Mouse (Mus musculus): ENCODE data around the gene Fmo6.

Gene Fmo6

DNA sequence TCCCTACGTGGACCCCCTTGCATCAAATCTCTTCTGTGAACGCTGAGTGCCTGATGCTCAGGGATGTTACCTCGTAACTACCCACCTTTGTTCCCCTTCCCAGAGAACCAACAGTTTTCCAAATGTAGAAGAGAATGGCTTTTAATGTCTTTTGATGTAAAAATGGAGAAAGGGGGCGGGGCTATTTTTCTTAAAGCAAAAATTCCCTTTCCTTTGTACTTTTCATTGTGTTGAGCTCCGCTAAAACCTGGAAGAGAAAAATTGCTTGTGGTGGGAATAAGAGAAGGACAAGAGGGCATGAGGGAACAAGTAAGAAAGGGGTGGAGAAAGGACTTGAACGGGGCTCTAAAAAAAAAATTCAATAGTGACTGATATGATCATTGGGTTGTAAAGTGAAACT lies at the start of gene Fmo6:
TSS of gene Fmo6 (minus strand) at position 101 of the 400 bp plus-strand sequence.
- no peak for ATAC-seq (ENCODE audit: insufficient number of reproducible peaks, low FRiP score, low TSS enrichment)

DNA sequence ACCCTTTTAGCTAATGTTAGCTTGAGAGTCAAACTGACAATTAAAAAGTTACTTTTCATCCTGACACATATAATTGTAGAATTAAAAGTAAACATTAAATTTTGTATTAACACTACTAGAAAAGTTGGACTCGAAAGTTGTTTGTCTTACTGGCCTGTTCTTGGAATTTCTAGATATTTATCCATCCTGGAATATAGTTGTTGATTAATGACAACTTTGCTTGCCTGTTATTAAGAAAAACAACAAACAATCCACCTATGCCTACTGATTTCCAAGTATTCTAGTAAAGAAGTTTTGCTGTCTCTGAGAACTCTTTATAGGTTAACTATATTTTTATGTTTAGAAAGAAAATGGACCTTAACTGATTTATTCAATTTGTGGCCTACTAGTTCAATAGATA lies 49.5 kb upstream of the Fmo6 start:
- no peak for ATAC-seq (ENCODE audit: insufficient number of reproducible peaks, low FRiP score, low TSS enrichment)

DNA sequence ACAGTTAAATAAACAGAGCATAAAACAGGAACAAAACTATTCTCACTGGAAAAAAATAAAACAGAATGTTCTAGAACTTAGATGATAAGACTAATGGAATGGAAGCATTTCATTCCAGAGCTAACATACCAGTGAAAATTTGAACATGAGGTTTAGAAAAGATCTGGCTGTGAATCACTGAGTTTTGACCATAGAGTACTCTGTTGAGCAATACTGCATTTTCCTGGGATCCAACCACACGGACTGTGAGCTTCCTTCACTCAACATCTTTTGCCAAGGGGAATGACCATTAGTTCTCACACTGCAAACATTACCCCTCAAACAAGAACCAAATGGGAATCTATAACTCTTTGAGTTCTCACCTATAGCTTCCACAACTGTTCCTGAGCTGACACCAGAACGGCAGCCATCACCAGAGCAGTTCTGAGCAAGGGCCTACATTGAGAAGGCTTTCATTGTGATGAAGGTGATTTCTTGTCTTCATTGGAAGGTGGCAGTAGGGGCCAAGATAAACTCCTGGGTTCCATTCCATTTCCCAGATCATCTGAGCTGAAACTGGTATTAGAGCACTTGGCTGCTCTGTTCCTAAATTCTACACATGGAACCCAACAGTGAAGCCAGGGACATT lies 48.9 kb upstream of the Fmo6 start:
- ATAC-seq (ENCODE audit: insufficient number of reproducible peaks, low FRiP score, low TSS enrichment), result no peak

DNA sequence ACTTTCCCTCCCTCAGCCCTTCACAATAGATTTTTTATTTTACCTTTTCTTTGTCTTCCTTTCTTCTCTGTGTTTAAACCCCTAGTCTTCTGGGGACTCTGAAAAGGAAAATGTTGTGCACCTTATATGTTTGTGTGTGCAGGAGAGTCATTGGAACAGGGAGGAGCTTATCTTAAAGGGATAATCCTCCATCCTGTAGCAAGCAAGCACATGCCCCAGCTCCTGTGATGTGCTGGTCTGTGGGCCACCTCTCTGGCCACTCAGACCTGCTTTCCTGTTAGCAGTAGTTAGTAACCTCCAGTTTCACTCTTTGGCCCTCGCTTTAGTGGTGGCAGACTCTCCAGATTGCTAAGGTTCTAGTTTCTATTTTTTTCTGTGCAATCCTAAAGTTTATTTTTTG lies 47.1 kb upstream of the Fmo6 start, which contains the start of gene Fmo3:
TSS of gene Fmo3 (minus strand) at position 101 of the 400 bp plus-strand sequence.
- ATAC-seq (ENCODE audit: insufficient number of reproducible peaks, low FRiP score, low TSS enrichment), result no peak

DNA sequence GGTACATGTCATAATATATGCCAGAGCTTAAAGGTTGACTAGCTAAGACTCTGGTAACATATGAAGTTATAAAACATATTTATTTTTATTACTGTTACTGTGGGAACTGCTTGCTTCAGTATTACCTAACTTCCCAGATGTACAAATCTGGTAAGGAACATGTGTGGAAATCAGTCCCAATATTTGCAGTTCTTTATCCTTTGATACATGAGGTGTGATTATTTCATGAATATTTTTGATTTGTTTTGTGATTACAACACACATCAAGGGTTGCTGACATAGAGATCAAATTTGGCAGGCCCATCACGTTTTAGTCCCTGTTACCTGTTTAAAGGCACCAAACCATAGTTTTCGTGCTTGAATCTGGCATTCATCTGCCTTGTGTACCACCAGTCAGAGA lies 26.2 kb upstream of the Fmo6 start:
- ATAC-seq (ENCODE audit: insufficient number of reproducible peaks, low FRiP score, low TSS enrichment), result no peak

DNA sequence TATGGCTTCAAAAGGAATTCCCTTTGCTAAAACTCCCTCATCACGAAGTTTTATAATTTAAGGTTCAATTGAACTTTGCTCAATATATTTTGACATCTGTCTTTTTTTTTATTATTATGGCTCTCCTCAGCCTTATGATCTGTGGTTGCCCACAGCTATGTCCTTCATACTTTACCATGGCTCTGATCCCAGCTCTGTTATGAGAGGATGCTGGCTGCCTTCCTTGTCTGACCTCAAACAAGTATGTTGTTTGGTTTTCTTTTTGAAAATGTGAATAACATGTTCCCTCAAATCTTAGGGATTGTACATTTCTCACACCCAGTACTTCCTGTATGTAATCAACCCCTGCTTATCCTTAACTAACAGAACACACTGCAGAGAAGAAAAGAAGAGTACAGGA lies 20.1 kb upstream of the Fmo6 start:
- ATAC-seq (ENCODE audit: insufficient number of reproducible peaks, low FRiP score, low TSS enrichment), result no peak

DNA sequence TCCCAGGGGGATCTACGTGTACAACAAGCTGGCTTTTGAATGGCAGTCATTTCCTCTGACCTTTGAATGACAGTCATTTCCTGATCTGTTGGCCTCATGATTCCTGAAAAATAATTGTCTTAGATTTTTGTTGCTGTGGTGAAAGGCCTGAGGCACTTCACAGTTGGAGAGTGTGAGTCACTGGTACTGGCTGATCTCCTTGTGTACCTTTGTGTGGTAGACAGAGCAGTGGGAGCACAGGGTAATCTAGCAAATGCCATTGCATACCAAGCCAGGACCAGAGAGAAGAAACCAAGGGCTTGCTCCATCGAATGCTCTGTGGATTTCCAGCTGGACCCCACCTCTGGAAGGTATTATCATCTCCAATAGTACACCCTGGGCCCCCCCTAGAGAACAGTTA lies 15.8 kb upstream of the Fmo6 start:
- no peak for ATAC-seq (ENCODE audit: insufficient number of reproducible peaks, low FRiP score, low TSS enrichment)

DNA sequence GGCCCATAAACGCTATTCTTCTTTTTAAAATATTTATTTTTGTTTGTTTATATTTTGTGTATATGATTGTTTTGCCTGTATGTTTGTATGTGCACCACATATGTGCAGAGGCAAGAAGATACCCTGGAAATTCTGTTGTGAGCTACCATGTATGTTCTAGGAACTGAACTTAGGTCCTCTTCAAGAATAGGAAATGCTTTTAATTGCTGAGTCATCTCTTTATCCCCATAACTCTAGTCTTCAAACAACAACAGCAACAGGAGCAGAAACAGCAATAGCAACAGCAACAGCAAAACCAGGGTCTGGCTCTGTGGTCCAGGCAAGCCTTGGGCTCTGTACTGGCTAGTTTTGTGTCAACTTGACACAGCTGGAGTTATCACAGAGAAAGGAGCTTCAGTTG lies 12.4 kb upstream of the Fmo6 start:
- ATAC-seq (ENCODE audit: insufficient number of reproducible peaks, low FRiP score, low TSS enrichment), result no peak

DNA sequence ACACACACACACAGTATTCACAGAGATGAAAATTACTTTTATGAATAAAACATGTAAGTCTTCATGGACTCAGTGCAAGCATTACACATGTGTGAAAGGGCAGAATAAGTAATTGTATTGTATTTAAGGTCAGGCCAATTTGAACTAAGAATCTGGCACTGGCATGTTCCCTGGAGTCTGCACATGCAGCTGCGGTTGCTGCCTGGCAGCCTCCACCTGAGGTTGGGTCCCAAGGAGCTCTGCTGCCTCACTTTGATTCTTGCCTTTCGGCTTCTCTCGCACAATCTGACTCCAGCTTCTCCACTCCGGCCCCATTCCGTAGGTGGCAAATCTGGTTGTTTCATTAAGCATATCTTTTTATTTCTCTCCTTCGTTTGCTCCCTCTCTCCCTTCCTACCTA lies 10.6 kb upstream of the Fmo6 start:
- no peak for ATAC-seq (ENCODE audit: insufficient number of reproducible peaks, low FRiP score, low TSS enrichment)

DNA sequence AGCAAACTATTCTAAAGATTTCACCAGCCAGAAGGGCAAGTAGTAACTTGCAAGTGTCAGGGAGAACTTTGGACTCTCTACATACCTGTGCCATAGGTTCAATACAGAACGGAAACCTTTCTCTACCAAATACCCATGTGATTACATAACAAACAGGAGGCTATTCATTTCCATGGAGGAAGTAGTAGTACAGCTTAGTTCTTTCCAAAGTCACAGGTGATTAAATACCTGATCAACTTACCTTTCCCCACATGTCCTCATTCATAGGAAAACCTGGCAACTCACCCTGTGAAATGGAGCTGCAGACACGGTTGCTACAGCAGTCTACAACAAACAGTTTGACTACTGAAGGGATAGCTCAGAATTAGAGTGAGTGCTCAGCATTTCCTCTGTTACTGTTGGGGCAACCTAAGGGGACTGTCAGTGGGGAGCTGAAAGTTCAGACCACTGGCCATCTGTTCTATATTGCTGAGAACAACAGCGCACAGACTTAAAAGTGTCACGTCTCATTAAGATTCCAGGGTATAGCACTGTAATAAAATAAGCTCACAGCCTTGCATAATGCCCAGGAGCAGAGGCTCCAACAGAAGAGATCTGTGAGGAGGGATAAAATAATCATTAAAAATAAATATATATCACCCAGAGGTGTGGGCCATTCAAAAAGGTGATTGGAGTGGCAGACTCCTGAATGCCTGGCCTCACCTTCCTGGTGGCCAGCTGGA lies 9.7 kb upstream of the Fmo6 start:
- no peak for ATAC-seq (ENCODE audit: insufficient number of reproducible peaks, low FRiP score, low TSS enrichment)

DNA sequence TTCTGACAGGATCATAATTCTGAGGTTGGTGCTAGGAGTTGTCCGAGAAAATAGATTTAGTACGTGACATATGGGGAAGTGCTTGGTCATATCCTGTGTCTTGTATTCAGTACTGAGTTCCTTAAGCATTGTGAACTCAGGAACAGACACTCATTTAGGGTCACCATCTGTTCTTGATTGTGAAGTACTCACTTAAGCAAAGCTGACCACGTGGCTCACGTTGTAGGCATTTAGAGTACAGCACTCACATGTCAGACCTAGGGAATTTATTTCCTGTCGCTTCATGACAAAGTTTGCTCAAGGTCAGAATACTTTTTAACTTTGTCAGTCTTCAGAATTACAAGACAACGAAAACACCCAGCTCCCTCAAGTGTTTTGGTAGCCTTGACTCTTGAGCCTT lies 6.4 kb upstream of the Fmo6 start:
- ATAC-seq (ENCODE audit: insufficient number of reproducible peaks, low FRiP score, low TSS enrichment), result no peak

DNA sequence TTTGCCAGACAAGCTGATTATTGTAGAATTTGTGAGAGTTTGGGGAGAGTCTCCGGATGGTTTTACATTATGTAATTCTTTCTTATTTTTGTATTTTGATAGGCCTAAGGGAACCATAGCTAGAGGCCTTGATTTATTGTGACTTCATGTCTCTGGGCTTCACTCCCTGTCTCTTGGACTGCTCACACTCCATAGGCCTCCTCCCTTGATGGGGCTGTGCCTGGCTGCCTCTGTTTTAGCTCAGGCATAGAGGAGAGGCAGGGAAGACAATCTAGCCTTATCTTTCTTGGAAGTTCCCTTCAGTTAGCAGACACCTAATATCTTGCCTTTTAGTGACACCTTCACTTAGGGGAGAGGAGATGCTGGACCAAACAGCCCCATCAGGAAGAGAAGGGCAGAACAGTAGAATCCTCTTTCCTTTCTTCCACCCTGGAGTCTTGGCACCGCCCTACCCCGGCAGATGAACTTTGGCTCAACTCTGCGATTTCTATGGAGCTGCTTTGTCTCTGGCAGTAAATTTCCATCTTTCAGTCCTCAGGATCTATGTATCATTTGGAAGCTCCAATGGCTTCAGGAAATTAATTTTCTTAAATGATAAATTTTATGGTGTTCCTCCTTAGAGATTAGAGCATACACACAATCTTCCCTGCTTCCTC lies 1.5 kb upstream of the Fmo6 start:
- peak; percentile 15; the same call in 1 of the 2 replicates for ATAC-seq (ENCODE audit: insufficient number of reproducible peaks, low FRiP score, low TSS enrichment)

DNA sequence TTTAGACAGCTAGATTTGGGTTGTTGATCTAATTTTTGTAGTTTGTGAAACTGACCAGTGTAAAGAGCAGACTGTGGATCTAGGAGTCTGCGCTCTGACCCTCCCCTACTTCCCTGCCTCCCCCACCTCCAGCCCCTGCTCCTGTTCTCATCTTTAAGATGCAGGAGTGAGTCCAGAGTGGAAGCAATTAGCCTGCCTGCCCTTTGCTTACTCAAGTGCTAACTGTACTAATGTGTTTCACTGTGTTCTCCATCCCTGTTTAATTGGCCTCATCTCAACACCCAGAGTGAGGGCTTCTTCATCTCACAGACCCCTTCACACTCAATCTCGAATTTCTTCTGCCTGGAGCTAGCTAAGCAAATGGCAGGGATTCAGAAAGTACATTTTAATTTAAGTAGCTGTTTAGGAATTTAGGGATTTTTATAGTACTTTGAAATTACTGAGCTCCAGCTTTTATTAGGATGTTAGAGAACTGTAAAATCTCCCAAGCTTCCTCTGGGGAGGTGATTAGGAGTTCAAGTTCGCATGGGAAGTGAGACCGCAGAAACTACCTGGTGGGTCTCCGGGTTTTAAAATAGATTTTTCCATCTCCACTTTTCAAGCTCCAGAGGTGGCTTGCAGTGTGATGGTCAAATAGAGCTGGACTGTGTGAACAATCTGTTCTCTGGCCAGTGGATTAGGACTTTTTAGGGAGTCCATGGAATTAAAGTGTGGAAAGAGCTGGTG lies 818 bp upstream of the Fmo6 start:
- no peak for ATAC-seq (ENCODE audit: insufficient number of reproducible peaks, low FRiP score, low TSS enrichment)

DNA sequence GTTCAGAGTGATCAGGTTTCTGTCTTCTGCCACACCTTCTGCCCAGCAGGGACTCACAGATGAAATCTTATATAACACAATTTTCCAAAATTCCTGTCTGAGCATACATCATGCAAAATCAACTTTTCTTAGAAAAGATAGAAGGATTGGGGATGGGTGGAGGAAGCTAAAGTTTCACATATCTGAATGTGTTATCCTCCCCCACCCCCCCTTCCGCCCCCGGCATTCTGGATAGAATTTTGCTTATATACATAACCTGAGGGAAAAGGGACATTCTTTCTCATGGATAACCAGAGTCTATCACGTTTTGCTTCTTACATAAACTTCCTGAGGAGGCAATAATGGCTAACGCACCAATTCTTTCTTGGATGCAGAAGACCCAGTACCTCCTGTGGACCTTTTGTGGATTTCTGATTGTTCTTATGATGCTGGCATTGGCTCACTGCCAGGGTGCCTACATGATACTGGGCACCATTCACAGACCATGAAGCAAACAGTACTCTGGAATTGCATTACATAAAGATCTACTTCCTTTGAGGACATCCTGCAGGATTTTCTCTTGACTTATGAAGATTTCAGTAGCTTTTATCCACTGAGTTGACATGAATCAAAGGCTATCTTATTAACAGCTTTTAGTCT lies 2.8 kb downstream of the Fmo6 start:
- ATAC-seq (ENCODE audit: insufficient number of reproducible peaks, low FRiP score, low TSS enrichment), result no peak

DNA sequence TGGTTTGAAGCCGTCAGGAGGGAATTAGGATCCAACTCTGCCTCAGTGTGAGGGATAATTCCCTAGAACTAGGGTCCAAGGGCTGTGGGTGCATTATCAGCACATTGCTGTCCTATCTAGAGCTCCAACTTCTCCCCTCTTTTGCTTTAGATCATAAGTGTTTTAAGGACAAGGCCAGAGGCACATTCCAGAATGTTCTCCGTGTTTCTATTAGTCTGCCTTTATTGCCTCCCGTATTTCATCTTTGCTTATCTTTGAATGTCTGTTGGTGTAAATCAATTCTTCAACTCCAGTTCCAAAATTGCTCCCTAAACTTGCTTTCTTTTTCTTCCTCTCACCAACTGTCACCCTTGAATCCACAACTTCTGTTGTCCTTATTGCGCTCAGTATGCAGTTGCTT lies 4.9 kb downstream of the Fmo6 start:
- no peak for ATAC-seq (ENCODE audit: insufficient number of reproducible peaks, low FRiP score, low TSS enrichment)

DNA sequence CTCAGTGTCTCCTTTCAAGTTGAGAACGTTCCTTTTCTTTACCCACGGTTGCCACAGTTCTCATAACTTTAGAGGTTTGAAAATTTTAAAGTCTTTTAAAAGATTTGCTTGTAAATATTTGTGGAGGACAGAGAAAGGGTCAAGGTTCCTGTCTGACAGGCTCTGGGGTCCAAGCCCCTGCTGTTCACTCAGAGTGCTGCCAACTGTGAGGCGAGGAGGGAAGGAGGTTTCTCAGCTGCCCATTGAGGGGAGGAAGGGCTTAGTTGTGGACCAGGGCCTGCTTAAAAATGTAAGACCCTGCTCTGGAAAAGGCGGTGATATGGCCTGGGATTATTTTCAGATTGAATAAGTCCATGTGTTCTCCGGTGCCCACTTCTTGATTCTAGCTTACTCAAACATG lies 5.4 kb downstream of the Fmo6 start:
- no peak for ATAC-seq (ENCODE audit: insufficient number of reproducible peaks, low FRiP score, low TSS enrichment)

DNA sequence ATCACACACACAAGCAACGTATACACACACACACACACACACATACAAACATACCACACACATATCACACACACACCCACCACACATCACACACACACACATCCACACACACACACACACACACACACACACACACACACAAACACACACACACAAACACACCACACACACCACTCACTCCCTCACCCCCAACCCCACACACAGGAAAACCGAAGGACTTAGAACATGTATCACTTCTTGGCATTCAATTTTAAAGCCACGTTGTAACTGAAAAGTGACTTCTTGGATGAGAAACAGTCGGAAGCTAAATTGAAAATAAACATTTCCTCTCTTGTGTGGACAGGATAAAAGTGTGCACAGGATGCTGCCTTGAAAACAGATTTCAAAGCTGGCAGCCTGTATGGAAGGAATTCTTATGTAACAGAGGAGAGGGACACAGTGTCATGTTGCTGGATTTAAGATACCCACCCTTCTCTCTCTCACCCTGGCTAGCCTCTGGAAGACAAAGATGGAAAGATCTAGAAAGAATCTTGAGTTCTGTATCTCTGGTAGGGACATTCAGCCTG lies 5.9 kb downstream of the Fmo6 start:
- no peak for ATAC-seq (ENCODE audit: insufficient number of reproducible peaks, low FRiP score, low TSS enrichment)

DNA sequence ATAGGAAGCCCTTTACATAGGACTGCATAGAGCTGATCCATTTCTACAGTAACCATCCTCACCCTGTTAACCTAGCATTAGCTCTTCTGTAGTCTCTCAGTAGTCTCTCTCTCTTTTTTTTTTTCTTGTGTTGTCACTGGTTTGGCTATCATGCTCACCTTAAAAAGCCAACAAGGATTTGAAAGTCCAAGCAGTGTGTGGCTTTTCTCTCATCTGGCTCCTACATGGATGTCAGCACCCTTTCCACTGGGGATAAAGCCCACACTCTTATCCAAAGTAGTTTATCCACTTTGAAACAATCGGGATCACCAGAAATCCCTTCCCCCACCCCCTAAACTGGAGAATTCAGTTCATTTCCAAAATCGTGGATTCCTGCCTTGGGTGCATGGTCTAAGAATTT lies 6.7 kb downstream of the Fmo6 start:
- no peak for ATAC-seq (ENCODE audit: insufficient number of reproducible peaks, low FRiP score, low TSS enrichment)

DNA sequence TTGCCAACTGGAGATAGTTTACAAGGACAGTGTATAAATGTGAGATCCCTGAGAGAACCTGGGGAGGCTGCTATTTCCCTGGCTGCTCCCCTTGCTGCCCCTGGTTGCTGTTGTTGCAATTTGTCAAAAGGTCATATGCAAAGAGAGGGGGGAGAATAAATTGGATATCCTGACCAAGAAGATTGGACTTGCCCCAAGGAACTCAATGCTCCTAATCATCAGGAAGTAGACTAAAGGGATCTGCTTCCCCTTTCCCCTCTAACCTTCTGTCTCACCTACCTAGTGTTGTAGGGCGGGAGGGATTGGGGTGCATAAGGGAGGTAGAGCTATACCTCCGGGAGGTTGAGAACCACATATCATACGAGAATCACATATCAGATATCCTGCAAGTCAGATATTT lies 8.2 kb downstream of the Fmo6 start:
- no peak for ATAC-seq (ENCODE audit: insufficient number of reproducible peaks, low FRiP score, low TSS enrichment)

DNA sequence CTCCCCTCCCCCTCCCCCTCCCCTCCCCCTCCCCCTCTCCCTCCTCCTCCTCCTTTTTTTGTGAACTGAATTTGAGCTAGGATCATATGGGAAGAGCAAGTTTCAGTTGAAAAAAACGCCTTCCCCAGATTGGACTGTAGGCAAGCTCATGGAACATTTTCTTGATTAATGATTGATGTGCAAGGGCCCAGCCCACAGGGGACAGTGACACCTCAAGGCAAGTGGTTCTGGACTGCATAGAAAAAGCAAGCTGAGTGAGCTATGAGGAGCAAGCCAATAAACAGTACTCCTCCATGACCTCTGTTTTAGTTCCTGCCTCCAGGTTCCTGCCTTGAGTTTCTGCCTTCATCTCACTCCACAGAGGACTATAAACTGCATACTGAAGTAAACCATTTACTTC lies 12.2 kb downstream of the Fmo6 start:
- ATAC-seq (ENCODE audit: insufficient number of reproducible peaks, low FRiP score, low TSS enrichment), result no peak
